Mouse (Mus musculus): ENCODE data around the gene Faah.

GRCm38 (mm10) chr4:116001206-116001605, 16.5 kb downstream of the Faah start:
- TF ChIP-seq CTCF (IDR thresholded peaks at IDR 0.05; ENCODE audit: low read depth, low read length) (no peak), TAL1 (conservative IDR thresholded peaks at IDR 0.05; ENCODE audit: low read depth, low read length) (no peak)

Data from G1E (cell line).